8 mouse cellular contexts compared by ENCODE assay signal in genomic region chr11:98809457-98810290, GRCm38 (mm10). TPM values are rescaled to one million over a fixed set of nuclear protein-coding genes. Genes with fewer than 3 reads are reported as not detected.
DNase-seq lines count a peak whose midpoint lies in the region; ATAC-seq and TF ChIP-seq lines count a peak whose summit lies in the region.

No protein-coding gene starts in this region.

- peak overlapping the region; percentile 95 for H3K4me2 ChIP-seq in CH12.LX (ENCODE audit: insufficient read depth, low read depth, poor library complexity, severe bottlenecking)
- H3K4me2 ChIP-seq in forebrain, embryonic 11.5 days (ENCODE audit: low read depth, low read length, severe bottlenecking) = peak overlapping the region; percentile 78
- H3K4me2 ChIP-seq in heart, postnatal 0 days (ENCODE audit: low read depth, low read length) = peak overlapping the region; percentile 74
- H3K4me2 ChIP-seq in liver, embryonic 16.5 days (ENCODE audit: low read depth, low read length) = peak overlapping the region; percentile 74
- H3K4me2 ChIP-seq in neural tube, embryonic 13.5 days = peak overlapping the region; percentile 90

- no peaks in the 10 kb centered on the region for H3K27me3 ChIP-seq in CH12.LX (replicated peaks)
- no peaks in the 10 kb centered on the region for H3K27me3 ChIP-seq in forebrain, embryonic 11.5 days (ENCODE audit: control insufficient read depth, insufficient read depth, low read length)
- H3K27me3 ChIP-seq in heart, postnatal 0 days (ENCODE audit: control insufficient read depth, insufficient read depth, low read length) = no peaks in the 10 kb centered on the region
- H3K27me3 ChIP-seq in liver, embryonic 16.5 days (ENCODE audit: control insufficient read depth, insufficient read depth, low read depth, low read length) = no peaks in the 10 kb centered on the region
- H3K27me3 ChIP-seq in neural tube, embryonic 13.5 days = no peaks in the 10 kb centered on the region
- H3K27me3 ChIP-seq in testis, adult 2 months (ENCODE audit: control insufficient read depth, insufficient read depth, low read length) = no peaks in the 10 kb centered on the region

- TF ChIP-seq POLR2A in CH12.LX (IDR thresholded peaks at IDR 0.05; ENCODE audit: low read depth, low read length) = peak; percentile 98
- TF ChIP-seq POLR2A in testis, adult 2 months (IDR thresholded peaks at IDR 0.05; ENCODE audit: control insufficient read depth, low read depth, low read length) = peak; percentile 99

- peak in 1 of 2 experiments; percentile 54; a peak in 2 of 4 replicates for TF ChIP-seq CTCF in CH12.LX (conservative IDR thresholded peaks at IDR 0.05 in 1 of 2, IDR thresholded peaks at IDR 0.05 in 1 of 2; ENCODE audit: low read depth in 2 of 2, low read length in 2 of 2)
- TF ChIP-seq CTCF in heart, postnatal 0 days (IDR thresholded peaks at IDR 0.05; ENCODE audit: low read depth) = no peak; the same call in 1 of the 2 replicates
- no peak for TF ChIP-seq CTCF in testis, adult 2 months (IDR thresholded peaks at IDR 0.05; ENCODE audit: control insufficient read depth, insufficient read depth, insufficient replicate concordance, low read depth, low read length)

- dilution Hi-C loops in CH12.LX (cut with MboI; ENCODE audit: extremely low pct_ligation_motif_present, extremely low pct_unique_long_range_greater_than_20kb, low sequenced_read_pairs) = no loop called here

- H3K9me3 ChIP-seq in CH12.LX (replicated peaks; ENCODE audit: low read length) = no peaks in the 10 kb centered on the region
- H3K9me3 ChIP-seq in forebrain, embryonic 11.5 days (ENCODE audit: control insufficient read depth, low read length) = no peaks in the 10 kb centered on the region
- no peaks in the 10 kb centered on the region for H3K9me3 ChIP-seq in heart, postnatal 0 days (replicated peaks; ENCODE audit: control insufficient read depth, low read length)
- no peaks in the 10 kb centered on the region for H3K9me3 ChIP-seq in liver, embryonic 16.5 days (replicated peaks; ENCODE audit: control insufficient read depth, low read length)
- no peaks in the 10 kb centered on the region for H3K9me3 ChIP-seq in neural tube, embryonic 13.5 days

- peaks cover 43% of the 10 kb centered on the region for H3K79me2 ChIP-seq in CH12.LX (replicated peaks; ENCODE audit: control insufficient read depth, extremely low read depth, insufficient read depth, poor library complexity, severe bottlenecking)

- peaks cover 34 to 73% of the 10 kb centered on the region in 2 experiments for H3K36me3 ChIP-seq in CH12.LX (replicated peaks in 1 of 2; ENCODE audit: control insufficient read depth in 1 of 2, insufficient read depth in 1 of 2, low read length in 1 of 2)
- peaks cover 5% of the 10 kb centered on the region for H3K36me3 ChIP-seq in forebrain, embryonic 11.5 days (ENCODE audit: control insufficient read depth, insufficient read depth, low read length)
- peaks cover 60% of the 10 kb centered on the region for H3K36me3 ChIP-seq in heart, postnatal 0 days (replicated peaks; ENCODE audit: control insufficient read depth, insufficient read depth, low read length)
- peaks cover 26% of the 10 kb centered on the region for H3K36me3 ChIP-seq in liver, embryonic 16.5 days (ENCODE audit: control insufficient read depth, insufficient read depth)
- peaks cover 71% of the 10 kb centered on the region for H3K36me3 ChIP-seq in neural tube, embryonic 13.5 days
- H3K36me3 ChIP-seq in testis, adult 2 months (ENCODE audit: control insufficient read depth, insufficient read depth, low read length) = peaks cover 1% of the 10 kb centered on the region

- peak overlapping the region; percentile 75 to 87 (median 84) for H3K4me3 ChIP-seq in CH12.LX (replicated peaks in 1 of 3; ENCODE audit: low read depth in 2 of 3, low read length in 2 of 3, poor library complexity in 1 of 3)
- H3K4me3 ChIP-seq in forebrain, embryonic 11.5 days (ENCODE audit: low read depth, low read length) = peak overlapping the region; percentile 90
- peak overlapping the region; percentile 72 for H3K4me3 ChIP-seq in heart, postnatal 0 days (ENCODE audit: low read depth, low read length)
- H3K4me3 ChIP-seq in liver, embryonic 16.5 days (ENCODE audit: low read depth, low read length) = peak overlapping the region; percentile 98
- H3K4me3 ChIP-seq in neural tube, embryonic 13.5 days = peak overlapping the region; percentile 90
- H3K4me3 ChIP-seq in testis, adult 2 months (ENCODE audit: control insufficient read depth, low read depth, low read length) = peak overlapping the region; percentile 95

- in situ Hi-C loops in CH12.LX (cut with MboI; ENCODE audit: low pct_ligation_motif_present, low pct_unique_long_range_greater_than_20kb, low sequenced_read_pairs) = no loop called here

- no peak for TF ChIP-seq EP300 in CH12.LX (IDR thresholded peaks at IDR 0.05; ENCODE audit: low read length)
- TF ChIP-seq EP300 in heart, postnatal 0 days (IDR thresholded peaks at IDR 0.05; ENCODE audit: low read depth) = peak; percentile 72; the same call in 1 of the 2 replicates

- peak; percentile 100 for DNase-seq in CH12.LX (ENCODE audit: extremely low read depth)
- peak; percentile 98 for DNase-seq in c-Kit-positive CD71-positive TER-119-negative erythroid progenitor cells, embryonic 14.5 days (ENCODE audit: low read depth)
- peak; percentile 99 for DNase-seq in forebrain, embryonic 11.5 days (ENCODE audit: low spot score)
- DNase-seq in heart, postnatal 0 days (ENCODE audit: low spot score) = peak; percentile 98
- peak; percentile 99 to 100 for DNase-seq in kidney, postnatal 4 days

- peak; percentile 99 for ATAC-seq in forebrain, embryonic 11.5 days (replicated peaks; ENCODE audit: low FRiP score)
- ATAC-seq in heart, postnatal 0 days (ENCODE audit: insufficient read depth, low read depth) = peak; percentile 98
- peak; percentile 98 for ATAC-seq in liver, embryonic 16.5 days (ENCODE audit: low read depth)
- ATAC-seq in neural tube, embryonic 13.5 days (ENCODE audit: low read depth) = peak; percentile 98

- peak overlapping the region; percentile 88 for H3K27ac ChIP-seq in CH12.LX (ENCODE audit: insufficient read depth, low read depth)
- H3K27ac ChIP-seq in forebrain, embryonic 11.5 days (ENCODE audit: low read depth, low read length) = peak overlapping the region; percentile 95
- H3K27ac ChIP-seq in heart, postnatal 0 days (ENCODE audit: low read depth) = peak overlapping the region; percentile 94
- H3K27ac ChIP-seq in liver, embryonic 16.5 days (ENCODE audit: low read length) = peak overlapping the region; percentile 98
- peak overlapping the region; percentile 99 for H3K27ac ChIP-seq in neural tube, embryonic 13.5 days (replicated peaks)
- peak overlapping the region; percentile 94 for H3K27ac ChIP-seq in testis, adult 2 months (ENCODE audit: control insufficient read depth, insufficient read depth, low read depth, low read length)

- no peak for TF ChIP-seq RAD21 in CH12.LX (IDR thresholded peaks at IDR 0.05; ENCODE audit: low read depth, low read length)

- WGBS in forebrain, embryonic 11.5 days = under 1% methylated on average over 80 of the region's 84 CpGs
- under 1% methylated on average over 47 of the region's 84 CpGs for WGBS in heart, postnatal 0 days
- WGBS in liver, embryonic 16.5 days (ENCODE audit: insufficient replicate concordance) = under 1% methylated on average over 77 of the region's 84 CpGs
- WGBS in neural tube, embryonic 13.5 days = under 1% methylated on average over 83 of the region's 84 CpGs

- peaks cover 2 to 72% of the 10 kb centered on the region in 2 experiments; a peak in 3 of 4 replicates for H3K4me1 ChIP-seq in CH12.LX (ENCODE audit: control insufficient read depth in 1 of 2, insufficient read depth in 2 of 2)
- peaks cover 3% of the 10 kb centered on the region; the same call in 1 of the 2 replicates for H3K4me1 ChIP-seq in forebrain, embryonic 11.5 days (replicated peaks; ENCODE audit: control insufficient read depth, insufficient read depth, low read length)
- H3K4me1 ChIP-seq in heart, postnatal 0 days (ENCODE audit: control insufficient read depth, insufficient read depth) = peaks cover 8% of the 10 kb centered on the region; the same call in 1 of the 2 replicates
- H3K4me1 ChIP-seq in liver, embryonic 16.5 days (ENCODE audit: control insufficient read depth, low read depth, low read length) = peaks cover 16% of the 10 kb centered on the region
- H3K4me1 ChIP-seq in neural tube, embryonic 13.5 days (replicated peaks) = peaks cover 30% of the 10 kb centered on the region
- no peaks in the 10 kb centered on the region for H3K4me1 ChIP-seq in testis, adult 2 months (ENCODE audit: control insufficient read depth, insufficient read depth, low read length)

- H3K9ac ChIP-seq in CH12.LX (ENCODE audit: insufficient read depth, low read depth) = peak overlapping the region; percentile 97
- H3K9ac ChIP-seq in forebrain, embryonic 11.5 days (ENCODE audit: low read length) = peak overlapping the region; percentile 93
- H3K9ac ChIP-seq in heart, postnatal 0 days (replicated peaks; ENCODE audit: low read depth, low read length) = peak overlapping the region; percentile 71
- peak overlapping the region; percentile 97 for H3K9ac ChIP-seq in liver, embryonic 16.5 days (ENCODE audit: low read depth, low read length)
- peak overlapping the region; percentile 97 for H3K9ac ChIP-seq in neural tube, embryonic 13.5 days

RNA-seq across cellular contexts. Expression of gene Casc3, which starts 5.0 kb away (rescaled TPM):
- 16.7 and 18.3 TPM in 2 replicates for total RNA-seq in CH12.LX (2012; rRNA removed)
- 14.4 and 14.7 TPM in 2 replicates for total RNA-seq in CH12.LX (2014; rRNA removed)
- 71.7 and 93.0 TPM in 2 replicates for polyA plus RNA-seq in CH12.LX (2012; ENCODE audit: insufficient read length, low read depth)
- polyA plus RNA-seq in forebrain, embryonic 11.5 days (2014; fragmentation: Nextera tagmentation; extraction: Ambion mirVana) = 59.9 and 63.2 TPM in 2 replicates
- 6.8 and 9.7 TPM in 2 replicates for total RNA-seq in heart, postnatal 0 days (2014; rRNA removed; ENCODE audit: low replicate concordance)
- 11.6 and 11.9 TPM in 2 replicates for polyA plus RNA-seq in heart, postnatal 0 days (2015; fragmentation: Nextera tagmentation; extraction: Ambion mirVana)
- 11.6 and 13.6 TPM in 2 replicates for polyA plus RNA-seq in liver, embryonic 16.5 days (2015; fragmentation: Nextera tagmentation; extraction: Ambion mirVana)
- 55.1 and 57.7 TPM in 2 replicates for polyA plus RNA-seq in neural tube, embryonic 13.5 days (2015; fragmentation: Nextera tagmentation; extraction: Ambion mirVana)
- 22.0 and 24.9 TPM in 2 replicates for polyA plus RNA-seq in testis, adult 2 months (2012; rRNA removed)

RNA-seq across cellular contexts. Expression of gene Msl1, which starts 14.4 kb away (rescaled TPM):
- total RNA-seq in CH12.LX (2012; rRNA removed) (27.3 and 30.7 TPM in 2 replicates), CH12.LX (2014; rRNA removed) (25.9 and 26.4 TPM in 2 replicates)
- 57.1 and 58.1 TPM in 2 replicates for polyA plus RNA-seq in CH12.LX (2012; ENCODE audit: insufficient read length, low read depth)
- polyA plus RNA-seq in forebrain, embryonic 11.5 days (2014; fragmentation: Nextera tagmentation; extraction: Ambion mirVana) = 24.0 and 28.4 TPM in 2 replicates
- total RNA-seq in heart, postnatal 0 days (2014; rRNA removed; ENCODE audit: low replicate concordance) = 47.4 and 54.6 TPM in 2 replicates
- polyA plus RNA-seq in heart, postnatal 0 days (2015; fragmentation: Nextera tagmentation; extraction: Ambion mirVana) = 11.3 and 12.6 TPM in 2 replicates
- polyA plus RNA-seq in liver, embryonic 16.5 days (2015; fragmentation: Nextera tagmentation; extraction: Ambion mirVana) = 4.9 and 5.3 TPM in 2 replicates
- 31.5 and 33.2 TPM in 2 replicates for polyA plus RNA-seq in neural tube, embryonic 13.5 days (2015; fragmentation: Nextera tagmentation; extraction: Ambion mirVana)
- polyA plus RNA-seq in testis, adult 2 months (2012; rRNA removed) = 138 and 143 TPM in 2 replicates

RNA-seq across cellular contexts. Expression of gene Rapgefl1, which starts 26.9 kb away (rescaled TPM):
- total RNA-seq in CH12.LX (2012; rRNA removed) (0.04 and 0.08 TPM in 2 replicates), CH12.LX (2014; rRNA removed) (0.11 TPM in 1 of 2 replicates, not detected in the other)
- polyA plus RNA-seq in CH12.LX (2012; ENCODE audit: insufficient read length, low read depth) = 0.25 and 0.29 TPM in 2 replicates
- 2.0 and 2.5 TPM in 2 replicates for polyA plus RNA-seq in forebrain, embryonic 11.5 days (2014; fragmentation: Nextera tagmentation; extraction: Ambion mirVana)
- total RNA-seq in heart, postnatal 0 days (2014; rRNA removed; ENCODE audit: low replicate concordance) = 0.77 and 0.80 TPM in 2 replicates
- 0.41 and 0.55 TPM in 2 replicates for polyA plus RNA-seq in heart, postnatal 0 days (2015; fragmentation: Nextera tagmentation; extraction: Ambion mirVana)
- polyA plus RNA-seq in liver, embryonic 16.5 days (2015; fragmentation: Nextera tagmentation; extraction: Ambion mirVana) = 0.06 and 0.18 TPM in 2 replicates
- 5.6 and 6.7 TPM in 2 replicates for polyA plus RNA-seq in neural tube, embryonic 13.5 days (2015; fragmentation: Nextera tagmentation; extraction: Ambion mirVana)
- polyA plus RNA-seq in testis, adult 2 months (2012; rRNA removed) = 2.2 and 2.7 TPM in 2 replicates

RNA-seq across cellular contexts. Expression of gene Nr1d1, which starts 34.5 kb away (rescaled TPM):
- total RNA-seq in CH12.LX (2012; rRNA removed) = 0.21 and 0.25 TPM in 2 replicates
- 0.17 and 0.39 TPM in 2 replicates for total RNA-seq in CH12.LX (2014; rRNA removed)
- polyA plus RNA-seq in CH12.LX (2012; ENCODE audit: insufficient read length, low read depth) = 0.95 and 1.4 TPM in 2 replicates
- 1.0 and 1.6 TPM in 2 replicates for polyA plus RNA-seq in forebrain, embryonic 11.5 days (2014; fragmentation: Nextera tagmentation; extraction: Ambion mirVana)
- total RNA-seq in heart, postnatal 0 days (2014; rRNA removed; ENCODE audit: low replicate concordance) = 21.0 and 24.3 TPM in 2 replicates
- polyA plus RNA-seq in heart, postnatal 0 days (2015; fragmentation: Nextera tagmentation; extraction: Ambion mirVana) = 10.2 and 10.7 TPM in 2 replicates
- 0.65 and 0.66 TPM in 2 replicates for polyA plus RNA-seq in liver, embryonic 16.5 days (2015; fragmentation: Nextera tagmentation; extraction: Ambion mirVana)
- 3.4 and 3.6 TPM in 2 replicates for polyA plus RNA-seq in neural tube, embryonic 13.5 days (2015; fragmentation: Nextera tagmentation; extraction: Ambion mirVana)
- 34.7 and 38.6 TPM in 2 replicates for polyA plus RNA-seq in testis, adult 2 months (2012; rRNA removed)

RNA-seq across cellular contexts. Expression of gene Wipf2, which starts 53.8 kb away (rescaled TPM):
- total RNA-seq in CH12.LX (2012; rRNA removed) (4.7 TPM in 2 replicates), CH12.LX (2014; rRNA removed) (1.9 and 2.1 TPM in 2 replicates)
- polyA plus RNA-seq in CH12.LX (2012; ENCODE audit: insufficient read length, low read depth) = 7.7 and 9.7 TPM in 2 replicates
- polyA plus RNA-seq in forebrain, embryonic 11.5 days (2014; fragmentation: Nextera tagmentation; extraction: Ambion mirVana) = 5.5 and 6.3 TPM in 2 replicates
- total RNA-seq in heart, postnatal 0 days (2014; rRNA removed; ENCODE audit: low replicate concordance) = 3.4 and 6.2 TPM in 2 replicates
- 1.5 and 1.8 TPM in 2 replicates for polyA plus RNA-seq in heart, postnatal 0 days (2015; fragmentation: Nextera tagmentation; extraction: Ambion mirVana)
- 1.2 and 1.6 TPM in 2 replicates for polyA plus RNA-seq in liver, embryonic 16.5 days (2015; fragmentation: Nextera tagmentation; extraction: Ambion mirVana)
- 4.3 and 4.6 TPM in 2 replicates for polyA plus RNA-seq in neural tube, embryonic 13.5 days (2015; fragmentation: Nextera tagmentation; extraction: Ambion mirVana)
- 4.3 and 6.4 TPM in 2 replicates for polyA plus RNA-seq in testis, adult 2 months (2012; rRNA removed)

Comparison
In these comparisons a context has a peak if more than half of its experiments do, and no peak if none do; other contexts are left out.
1. Peak in every context shown above with its lines: DNase-seq, ATAC-seq, H3K4me3 ChIP-seq and H3K27ac ChIP-seq.